Mouse (Mus musculus) heart, embryonic 10.5 days (tissue): Measurements from ENCODE around the gene Olfr1094. TPM values are rescaled to one million over a fixed set of nuclear protein-coding genes. Genes with fewer than 3 reads are reported as not detected.

ENCODE experiments used
- DNase-seq: peaks from one replicate; pipeline ENCODE4 v3.0.0-alpha.2; 2017; ENCODE audit warnings: low spot score
- H3K27ac ChIP-seq: fragments of 300-500 bp; sonication (generic); 2 replicates; pipeline ENCODE4 v1.5.1; 2016; ENCODE audit warnings: mild to moderate bottlenecking
- H3K27me3 ChIP-seq: fragments of 300-500 bp; sonication (generic); 2 replicates; pipeline ENCODE4 v1.6.1; 2016; ENCODE audit warnings: mild to moderate bottlenecking; ENCODE audit not compliant: poor library complexity, insufficient read depth, severe bottlenecking
- H3K36me3 ChIP-seq: fragments of 300-500 bp; sonication (generic); 2 replicates; pipeline ENCODE4 v1.6.1; 2016; ENCODE audit warnings: mild to moderate bottlenecking, moderate library complexity
- H3K4me1 ChIP-seq: fragments of 300-500 bp; sonication (generic); 2 replicates; pipeline ENCODE4 v1.6.1; 2016; ENCODE audit warnings: mild to moderate bottlenecking
- H3K4me3 ChIP-seq: fragments of 300-500 bp; sonication (generic); 2 replicates; pipeline ENCODE4 v1.5.1; 2016; ENCODE audit warnings: mild to moderate bottlenecking, moderate library complexity
- H3K9me3 ChIP-seq: fragments of 300-500 bp; sonication (generic); 2 replicates; pipeline ENCODE4 v1.6.1; 2016; ENCODE audit warnings: mild to moderate bottlenecking, moderate library complexity
- WGBS: fragments of 180-500 bp; shearing (Covaris S2); methylation state at CpG from one replicate; pipeline ENCODE4 v1.1.7; 2016; 5-methylcytosine and 5-hydroxymethylcytosine counted together
- polyA plus RNA-seq: library from polyadenylated mRNA; unstranded; fragments of >200 nt; fragmentation: Nextera tagmentation; extraction: Ambion mirVana; gene quantifications from 2 replicates; pipeline ENCODE4 v1.2.1, GENCODE M21; 2016

Olfr1094 gene
- polyA plus RNA-seq = not detected in 2 replicates

GRCm38 (mm10) chr2:86824363-86824762 lies at the start of gene Olfr1094:
Gene Olfr1094, plus strand, starts transcription at chr2:86824663.
- Histone ChIP-seq H3K4me1 (no peaks in the 10 kb centered on the region), H3K9me3 (no peaks in the 10 kb centered on the region), H3K27ac (no peak within 1 kb of the TSS), H3K36me3 (no peaks in the 10 kb centered on the region), H3K27me3 (no peaks in the 10 kb centered on the region), H3K4me3 (no peak within 1 kb of the TSS)
- DNase-seq = no peak

- Histone ChIP-seq H3K36me3 (no peaks in the 10 kb centered on the region), H3K27ac (no peak within 1 kb of the TSS), H3K4me3 (no peak within 1 kb of the TSS), H3K27me3 (no peaks in the 10 kb centered on the region), H3K4me1 (no peaks in the 10 kb centered on the region), H3K9me3 (no peaks in the 10 kb centered on the region)
- DNase-seq = no peak
- WGBS = 79% methylated on average over 2 of the region's 2 CpGs
Observed at GRCm38 (mm10) chr2:86782179-86782578, 42.3 kb upstream of the Olfr1094 start, which contains the start of gene Olfr1093. Gene Olfr1093, plus strand, starts transcription at chr2:86782479.

GRCm38 (mm10) chr2:86809918-86810317 lies 14.5 kb upstream of the Olfr1094 start, which contains the start of gene Olfr141:
Gene Olfr141, minus strand, starts transcription at chr2:86810018.
- Histone ChIP-seq H3K4me3 (no peak within 1 kb of the TSS), H3K27me3 (no peaks in the 10 kb centered on the region), H3K27ac (no peak within 1 kb of the TSS), H3K36me3 (no peaks in the 10 kb centered on the region), H3K4me1 (no peaks in the 10 kb centered on the region), H3K9me3 (no peaks in the 10 kb centered on the region)
- DNase-seq = no peak

DNA sequence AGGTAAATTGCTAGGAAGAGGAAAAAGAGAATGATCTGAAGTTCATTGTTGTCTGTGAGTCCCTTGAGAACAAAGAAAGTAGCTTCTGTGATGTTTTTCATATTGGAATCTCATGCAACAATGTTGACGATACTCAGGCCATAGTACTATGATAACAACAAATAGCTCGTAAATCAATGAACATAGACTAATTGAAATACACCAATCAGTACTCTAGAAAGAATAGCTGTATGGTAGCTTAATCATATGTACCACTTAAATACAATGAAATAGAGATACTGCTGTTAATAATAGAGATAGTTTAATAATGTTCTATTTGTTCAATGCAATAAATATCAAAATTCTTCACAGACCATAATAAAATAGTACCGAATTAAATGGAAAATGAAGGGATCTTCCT lies 27.1 kb downstream of the Olfr1094 start, which contains the start of gene Olfr1095:
TSS of gene Olfr1095 (minus strand) at position 101 of the 400 bp plus-strand sequence.
- WGBS = 81% methylated on average over 3 of the region's 3 CpGs
- DNase-seq = no peak
- Histone ChIP-seq H3K9me3 (no peaks in the 10 kb centered on the region), H3K4me1 (no peaks in the 10 kb centered on the region), H3K36me3 (no peaks in the 10 kb centered on the region), H3K27ac (no peak within 1 kb of the TSS), H3K4me3 (no peak within 1 kb of the TSS), H3K27me3 (no peaks in the 10 kb centered on the region)

DNA sequence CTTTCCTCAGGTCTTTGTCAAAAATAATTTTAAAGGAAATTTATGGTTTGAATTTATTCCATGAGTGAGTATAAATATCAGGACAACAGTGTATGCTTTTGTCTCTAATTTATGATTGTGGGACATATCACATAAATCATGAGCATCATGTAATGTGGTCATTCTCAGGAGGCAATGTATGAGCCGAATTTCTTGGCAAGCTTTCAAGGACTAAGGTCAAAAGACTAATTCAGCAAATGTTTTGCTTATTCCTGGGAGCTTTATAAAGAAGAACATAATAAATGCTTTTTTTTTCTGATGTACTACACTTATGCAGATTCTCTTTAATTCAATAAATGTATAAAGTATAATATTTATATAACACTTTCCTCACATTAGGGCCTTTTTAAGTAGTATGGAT lies 50.2 kb downstream of the Olfr1094 start, which contains the start of gene Gm13723:
TSS of gene Gm13723 (minus strand) at position 101 of the 400 bp plus-strand sequence.
- no peak for DNase-seq
- WGBS = 77% methylated on average over 1 of the region's 1 CpGs
- Histone ChIP-seq H3K27ac (no peak within 1 kb of the TSS), H3K4me3 (no peak within 1 kb of the TSS), H3K27me3 (no peaks in the 10 kb centered on the region), H3K36me3 (no peaks in the 10 kb centered on the region), H3K9me3 (no peaks in the 10 kb centered on the region), H3K4me1 (no peaks in the 10 kb centered on the region)

Other genes starting within 250 kb of the Olfr1094 start
- not detected in 2 replicates for gene Olfr1082, start 225.7 kb upstream of the Olfr1094 start, polyA plus RNA-seq
- not detected in 2 replicates for gene Olfr1084, start 184.9 kb upstream of the Olfr1094 start, polyA plus RNA-seq
- gene Olfr1085, start 162.6 kb upstream of the Olfr1094 start, polyA plus RNA-seq = not detected in 2 replicates
- gene Olfr1086, start 144.6 kb upstream of the Olfr1094 start, polyA plus RNA-seq = not detected in 2 replicates
- gene Olfr1087, start 126.3 kb upstream of the Olfr1094 start, polyA plus RNA-seq = not detected in 2 replicates
- not detected in 2 replicates for gene Olfr1089, start 91.0 kb upstream of the Olfr1094 start, polyA plus RNA-seq
- not detected in 2 replicates for gene Olfr1090, start 65.7 kb upstream of the Olfr1094 start, polyA plus RNA-seq
- gene Olfr1093, start 42.2 kb upstream of the Olfr1094 start, polyA plus RNA-seq = not detected in 2 replicates
- gene Olfr141, start 14.6 kb upstream of the Olfr1094 start, polyA plus RNA-seq = not detected in 2 replicates
- not detected in 2 replicates for gene Olfr1095, start 27.0 kb downstream of the Olfr1094 start, polyA plus RNA-seq
- not detected in 2 replicates for gene Gm13723, start 50.1 kb downstream of the Olfr1094 start, polyA plus RNA-seq
- gene Olfr1097, start 67.6 kb downstream of the Olfr1094 start, polyA plus RNA-seq = not detected in 2 replicates
- gene Olfr1098, start 99.9 kb downstream of the Olfr1094 start, polyA plus RNA-seq = not detected in 2 replicates
- not detected in 2 replicates for gene Olfr1099, start 136.0 kb downstream of the Olfr1094 start, polyA plus RNA-seq
- not detected in 2 replicates for gene Olfr1100, start 155.3 kb downstream of the Olfr1094 start, polyA plus RNA-seq
- gene Olfr1101, start 166.6 kb downstream of the Olfr1094 start, polyA plus RNA-seq = not detected in 2 replicates
- gene Olfr1102, start 173.7 kb downstream of the Olfr1094 start, polyA plus RNA-seq = not detected in 2 replicates
- gene Olfr1104, start 202.4 kb downstream of the Olfr1094 start, polyA plus RNA-seq = not detected in 2 replicates
- gene Olfr1105, start 211.9 kb downstream of the Olfr1094 start, polyA plus RNA-seq = not detected in 2 replicates
- not detected in 2 replicates for gene Olfr1106, start 227.6 kb downstream of the Olfr1094 start, polyA plus RNA-seq